Mouse (Mus musculus) heart, embryonic 10.5 days (tissue): ENCODE data around the gene Adpgk. TPM values are rescaled to one million over a fixed set of nuclear protein-coding genes. Genes with fewer than 3 reads are reported as not detected.

Source experiments
- DNase-seq: peaks from one replicate; pipeline ENCODE4 v3.0.0-alpha.2; 2017; ENCODE audit warnings: low spot score
- H3K27ac ChIP-seq: fragments of 300-500 bp; sonication (generic); 2 replicates; pipeline ENCODE4 v1.5.1; 2016; ENCODE audit warnings: mild to moderate bottlenecking
- H3K27me3 ChIP-seq: fragments of 300-500 bp; sonication (generic); 2 replicates; pipeline ENCODE4 v1.6.1; 2016; ENCODE audit warnings: mild to moderate bottlenecking; ENCODE audit not compliant: poor library complexity, insufficient read depth, severe bottlenecking
- H3K36me3 ChIP-seq: fragments of 300-500 bp; sonication (generic); 2 replicates; pipeline ENCODE4 v1.6.1; 2016; ENCODE audit warnings: mild to moderate bottlenecking, moderate library complexity
- H3K4me1 ChIP-seq: fragments of 300-500 bp; sonication (generic); 2 replicates; pipeline ENCODE4 v1.6.1; 2016; ENCODE audit warnings: mild to moderate bottlenecking
- H3K4me3 ChIP-seq: fragments of 300-500 bp; sonication (generic); 2 replicates; pipeline ENCODE4 v1.5.1; 2016; ENCODE audit warnings: mild to moderate bottlenecking, moderate library complexity
- H3K9me3 ChIP-seq: fragments of 300-500 bp; sonication (generic); 2 replicates; pipeline ENCODE4 v1.6.1; 2016; ENCODE audit warnings: mild to moderate bottlenecking, moderate library complexity
- WGBS: fragments of 180-500 bp; shearing (Covaris S2); methylation state at CpG from one replicate; pipeline ENCODE4 v1.1.7; 2016; 5-methylcytosine and 5-hydroxymethylcytosine counted together
- polyA plus RNA-seq: library from polyadenylated mRNA; unstranded; fragments of >200 nt; fragmentation: Nextera tagmentation; extraction: Ambion mirVana; gene quantifications from 2 replicates; pipeline ENCODE4 v1.2.1, GENCODE M21; 2016

Gene Adpgk
- polyA plus RNA-seq, 1 experiment from 2014 or later, result 38.4 TPM

- peaks cover 38% of the 10 kb centered on the region for H3K36me3 ChIP-seq
- DNase-seq, result no peak
- WGBS, result 68% methylated on average over 2 of the region's 2 CpGs
- no peaks in the 10 kb centered on the region for H3K9me3 ChIP-seq
- no peaks in the 10 kb centered on the region for H3K27me3 ChIP-seq
- H3K4me1 ChIP-seq, result peaks cover 9% of the 10 kb centered on the region
- no peak overlapping the region for H3K27ac ChIP-seq
- no peak overlapping the region for H3K4me3 ChIP-seq
Measured at GRCm38 (mm10) chr9:59296419-59296818, 5.1 kb downstream of the Adpgk start.

GRCm38 (mm10) chr9:59307890-59308289 lies 16.5 kb downstream of the Adpgk start:
- no peak overlapping the region for H3K27ac ChIP-seq
- peaks cover 75% of the 10 kb centered on the region for H3K36me3 ChIP-seq
- no peaks in the 10 kb centered on the region for H3K4me1 ChIP-seq
- no peak overlapping the region for H3K4me3 ChIP-seq
- 85% methylated on average over 2 of the region's 2 CpGs for WGBS
- H3K9me3 ChIP-seq, result no peaks in the 10 kb centered on the region
- DNase-seq, result no peak
- no peaks in the 10 kb centered on the region for H3K27me3 ChIP-seq

GRCm38 (mm10) chr9:59310582-59311283 lies 19.4 kb downstream of the Adpgk start:
- H3K4me1 ChIP-seq, result no peaks in the 10 kb centered on the region
- no peak overlapping the region for H3K27ac ChIP-seq
- peaks cover 76% of the 10 kb centered on the region for H3K36me3 ChIP-seq
- H3K4me3 ChIP-seq, result no peak overlapping the region
- no peaks in the 10 kb centered on the region for H3K9me3 ChIP-seq
- 90% methylated on average over 8 of the region's 8 CpGs for WGBS
- no peaks in the 10 kb centered on the region for H3K27me3 ChIP-seq
- DNase-seq, result no peak

- H3K9me3 ChIP-seq, result no peaks in the 10 kb centered on the region
- no peaks in the 10 kb centered on the region for H3K27me3 ChIP-seq
- 92% methylated on average over 3 of the region's 3 CpGs for WGBS
- DNase-seq, result no peak
- H3K4me3 ChIP-seq, result no peak overlapping the region
- H3K4me1 ChIP-seq, result no peaks in the 10 kb centered on the region
- H3K36me3 ChIP-seq, result peaks cover 76% of the 10 kb centered on the region
- H3K27ac ChIP-seq, result no peak overlapping the region
Measured at GRCm38 (mm10) chr9:59311284-59311670, 19.9 kb downstream of the Adpgk start.

- WGBS, result 92% methylated on average over 3 of the region's 3 CpGs
- H3K4me3 ChIP-seq, result no peak overlapping the region
- no peaks in the 10 kb centered on the region for H3K4me1 ChIP-seq
- no peaks in the 10 kb centered on the region for H3K27me3 ChIP-seq
- H3K36me3 ChIP-seq, result peaks cover 51% of the 10 kb centered on the region
- DNase-seq, result no peak
- no peak overlapping the region for H3K27ac ChIP-seq
- H3K9me3 ChIP-seq, result no peaks in the 10 kb centered on the region
Measured at GRCm38 (mm10) chr9:59316206-59316605, 24.8 kb downstream of the Adpgk start.

- Histone ChIP-seq H3K27ac (no peak overlapping the region), H3K36me3 (peaks cover 52% of the 10 kb centered on the region)
Measured at GRCm38 (mm10) chr9:59324351-59324750, 33.0 kb downstream of the Adpgk start.

GRCm38 (mm10) chr9:59330055-59330454 lies 38.7 kb downstream of the Adpgk start:
- Histone ChIP-seq H3K4me3 (no peak overlapping the region), H3K4me1 (no peaks in the 10 kb centered on the region), H3K36me3 (peaks cover 36% of the 10 kb centered on the region; the same call in 1 of the 2 replicates), H3K27ac (no peak overlapping the region), H3K27me3 (no peaks in the 10 kb centered on the region), H3K9me3 (no peaks in the 10 kb centered on the region)
- DNase-seq, result no peak
- 86% methylated on average over 5 of the region's 5 CpGs for WGBS

More at GRCm38 (mm10) chr9:59324351-59324750, 33.0 kb downstream of the Adpgk start:
- Histone ChIP-seq H3K9me3 (no peaks in the 10 kb centered on the region), H3K27me3 (no peaks in the 10 kb centered on the region), H3K4me3 (no peak overlapping the region), H3K4me1 (peaks cover 6% of the 10 kb centered on the region; the same call in 1 of the 2 replicates)
- no peak for DNase-seq

GRCm38 (mm10) chr9:59336539-59336938 lies 45.2 kb downstream of the Adpgk start:
- WGBS, result 84% methylated on average over 3 of the region's 3 CpGs
- Histone ChIP-seq H3K27ac (no peak overlapping the region), H3K4me3 (no peak overlapping the region), H3K27me3 (no peaks in the 10 kb centered on the region), H3K36me3 (peaks cover 18% of the 10 kb centered on the region), H3K4me1 (no peaks in the 10 kb centered on the region), H3K9me3 (no peaks in the 10 kb centered on the region)
- DNase-seq, result no peak

- H3K9me3 ChIP-seq, result no peaks in the 10 kb centered on the region
- H3K36me3 ChIP-seq, result peaks cover 26% of the 10 kb centered on the region
- 89% methylated on average over 5 of the region's 5 CpGs for WGBS
- H3K27ac ChIP-seq, result no peak overlapping the region
- DNase-seq, result no peak
- H3K27me3 ChIP-seq, result no peaks in the 10 kb centered on the region
- no peak overlapping the region for H3K4me3 ChIP-seq
- no peaks in the 10 kb centered on the region for H3K4me1 ChIP-seq
Measured at GRCm38 (mm10) chr9:59337889-59338288, 46.5 kb downstream of the Adpgk start.

- Histone ChIP-seq H3K9me3 (no peaks in the 10 kb centered on the region), H3K4me3 (no peak overlapping the region), H3K4me1 (no peaks in the 10 kb centered on the region), H3K36me3 (peaks cover 22% of the 10 kb centered on the region), H3K27me3 (no peaks in the 10 kb centered on the region), H3K27ac (no peak overlapping the region)
- WGBS, result 80% methylated on average over 5 of the region's 5 CpGs
- DNase-seq, result no peak
Measured at GRCm38 (mm10) chr9:59338411-59338810, 47.1 kb downstream of the Adpgk start.

- Histone ChIP-seq H3K9me3 (no peaks in the 10 kb centered on the region), H3K27ac (no peak overlapping the region), H3K27me3 (no peaks in the 10 kb centered on the region), H3K36me3 (peaks cover 22% of the 10 kb centered on the region), H3K4me3 (no peak overlapping the region), H3K4me1 (no peaks in the 10 kb centered on the region)
- WGBS, result 90% methylated on average over 5 of the region's 5 CpGs
- DNase-seq, result no peak
Measured at GRCm38 (mm10) chr9:59339107-59339506, 47.7 kb downstream of the Adpgk start.

- 74% methylated on average over 9 of the region's 9 CpGs for WGBS
- DNase-seq, result no peak
- Histone ChIP-seq H3K36me3 (peaks cover 22% of the 10 kb centered on the region), H3K4me1 (no peaks in the 10 kb centered on the region), H3K27ac (no peak overlapping the region), H3K9me3 (no peaks in the 10 kb centered on the region), H3K27me3 (no peaks in the 10 kb centered on the region), H3K4me3 (no peak overlapping the region)
Measured at GRCm38 (mm10) chr9:59340002-59340401, 48.6 kb downstream of the Adpgk start.

- Histone ChIP-seq H3K9me3 (no peaks in the 10 kb centered on the region), H3K36me3 (peaks cover 14% of the 10 kb centered on the region), H3K4me1 (no peaks in the 10 kb centered on the region), H3K4me3 (no peak overlapping the region), H3K27ac (no peak overlapping the region), H3K27me3 (no peaks in the 10 kb centered on the region)
- DNase-seq, result no peak
- 66% methylated on average over 2 of the region's 2 CpGs for WGBS
Measured at GRCm38 (mm10) chr9:59346176-59346575, 54.8 kb downstream of the Adpgk start.
